Mouse (Mus musculus) bone marrow, adult 2 months (tissue): ENCODE data around the gene Cgas. TPM values are rescaled to one million over a fixed set of nuclear protein-coding genes. Genes with fewer than 3 reads are reported as not detected.

Experiments
- H3K27ac ChIP-seq: fragments of 200-500 bp; 2 replicates; pipeline ENCODE4 v1.5.1; 2012; ENCODE audit warnings: low read depth, mild to moderate bottlenecking, control low read depth, inconsistent platforms, low read length; ENCODE audit not compliant: control insufficient read depth, poor library complexity, insufficient read depth
- H3K4me1 ChIP-seq: fragments of 200-500 bp; 2 replicates; pipeline ENCODE4 v1.6.1; 2011; ENCODE audit warnings: low read length; ENCODE audit not compliant: control insufficient read depth, insufficient read depth
- H3K4me3 ChIP-seq: fragments of 200-500 bp; replicated peaks from 2 replicates; pipeline ENCODE3; 2011; ENCODE audit warnings: mild to moderate bottlenecking, low read depth, low read length, control low read depth; ENCODE audit not compliant: control insufficient read depth
- CTCF ChIP-seq: fragments of 200-500 bp; IDR thresholded peaks from 2 replicates; pipeline ENCODE4 v1.5.1; 2011; ENCODE audit warnings: low read length, control low read depth; ENCODE audit not compliant: control insufficient read depth, insufficient read depth
- POLR2A ChIP-seq: fragments of 200-500 bp; IDR thresholded peaks from 2 replicates; pipeline ENCODE4 v1.6.1; 2011; ENCODE audit warnings: low read depth, mild to moderate bottlenecking, control low read depth, low read length, borderline replicate concordance; ENCODE audit not compliant: control insufficient read depth
- WGBS: fragments of 180-500 bp; shearing (Covaris S2); methylation state at CpG from one replicate; pipeline ENCODE4 v1.1.7; 2018; 5-methylcytosine and 5-hydroxymethylcytosine counted together
- polyA plus RNA-seq: library from polyadenylated mRNA; stranded (reverse); fragments of >200 nt; gene quantifications from 2 replicates; pipeline ENCODE4 v1.2.4, GENCODE M21; 2011; ENCODE audit warnings: low replicate concordance; ENCODE audit not compliant: missing spikeins, insufficient read depth, insufficient read length

The Cgas gene
- polyA plus RNA-seq, 1 experiment = 4.7 TPM

DNA sequence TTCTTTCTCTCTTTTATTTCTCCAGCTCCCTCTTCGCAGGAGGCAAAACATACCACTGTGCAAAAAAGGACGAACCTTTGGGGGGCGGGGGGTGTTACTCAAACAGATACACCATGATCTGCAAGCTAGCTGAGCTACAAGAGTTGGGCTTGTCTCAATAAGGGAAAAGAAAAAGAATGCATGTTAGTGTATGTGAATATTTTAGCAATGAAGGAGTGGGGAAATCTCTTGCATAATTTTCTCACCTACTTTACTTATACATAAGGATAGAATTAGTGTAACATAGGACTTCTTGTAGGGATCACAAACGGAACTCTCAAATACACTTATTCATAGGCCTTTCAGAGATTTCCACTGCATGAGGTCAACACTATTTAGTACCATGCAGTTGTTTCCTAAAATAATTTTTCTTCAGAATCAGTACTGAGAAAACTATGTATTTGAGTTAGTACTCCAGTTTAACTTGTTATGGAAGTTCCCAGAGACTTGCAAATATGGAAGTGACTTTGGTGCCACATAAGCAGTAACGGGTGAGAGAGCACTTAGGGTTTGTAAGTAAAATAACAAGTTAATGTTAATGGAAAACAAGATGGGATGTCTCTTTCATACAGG is 31.8 kb upstream of the Cgas start:
- 84% methylated on average over 5 of the region's 5 CpGs for WGBS
- H3K27ac ChIP-seq = no peak overlapping the region

DNA sequence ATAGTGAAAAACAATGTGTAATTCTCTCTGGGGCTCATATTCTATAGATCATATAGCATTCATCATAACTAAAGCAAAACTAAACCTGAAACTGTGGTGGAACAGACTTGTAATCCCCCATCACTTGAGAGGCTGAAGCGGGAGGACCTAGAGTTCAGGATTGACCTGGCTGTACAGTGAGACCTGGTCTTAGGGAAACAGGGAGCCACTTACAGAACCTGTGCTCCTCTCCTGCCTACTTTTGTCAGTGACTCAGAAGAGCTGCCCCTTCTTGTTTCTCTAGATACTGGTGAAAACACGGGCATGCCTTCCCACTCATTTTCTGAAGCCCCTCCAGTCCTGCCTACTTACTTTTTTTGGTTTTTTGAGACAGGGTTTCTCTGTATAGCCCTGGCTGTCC is 31.2 kb upstream of the Cgas start:
- no peak for TF ChIP-seq POLR2A
- no peak for TF ChIP-seq CTCF
- 74% methylated on average over 2 of the region's 2 CpGs for WGBS
- Histone ChIP-seq H3K4me1 (no peaks in the 10 kb centered on the region), H3K27ac (no peak overlapping the region), H3K4me3 (no peak overlapping the region)

More for the DNA sequence above, 31.8 kb upstream of the Cgas start:
- TF ChIP-seq POLR2A (no peak), CTCF (no peak)
- Histone ChIP-seq H3K4me3 (no peak overlapping the region), H3K4me1 (no peaks in the 10 kb centered on the region)

DNA sequence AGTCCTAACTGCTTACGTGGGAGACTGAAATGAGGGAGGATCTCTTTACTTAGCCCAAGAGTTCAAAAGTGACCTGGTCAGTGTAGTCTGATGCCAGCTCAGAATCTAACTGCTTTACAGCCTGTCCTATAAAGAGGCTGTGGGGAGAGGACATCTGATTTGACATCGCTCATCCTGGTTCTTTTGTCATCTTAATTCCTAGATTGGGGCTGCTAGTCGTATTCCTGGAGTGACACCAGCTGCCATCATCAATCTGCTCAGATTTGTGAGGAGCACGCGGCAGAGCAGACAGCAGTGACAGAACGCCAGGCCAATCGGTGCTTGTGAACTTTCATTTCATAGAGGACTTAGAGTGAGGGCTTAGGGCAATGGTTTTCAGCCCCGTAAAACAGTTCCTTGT is 30.6 kb upstream of the Cgas start:
- no peak overlapping the region for H3K27ac ChIP-seq
- WGBS = 94% methylated on average over 8 of the region's 8 CpGs
- H3K4me3 ChIP-seq = no peak overlapping the region
- no peak for TF ChIP-seq POLR2A
- no peak for TF ChIP-seq CTCF
- H3K4me1 ChIP-seq = no peaks in the 10 kb centered on the region

DNA sequence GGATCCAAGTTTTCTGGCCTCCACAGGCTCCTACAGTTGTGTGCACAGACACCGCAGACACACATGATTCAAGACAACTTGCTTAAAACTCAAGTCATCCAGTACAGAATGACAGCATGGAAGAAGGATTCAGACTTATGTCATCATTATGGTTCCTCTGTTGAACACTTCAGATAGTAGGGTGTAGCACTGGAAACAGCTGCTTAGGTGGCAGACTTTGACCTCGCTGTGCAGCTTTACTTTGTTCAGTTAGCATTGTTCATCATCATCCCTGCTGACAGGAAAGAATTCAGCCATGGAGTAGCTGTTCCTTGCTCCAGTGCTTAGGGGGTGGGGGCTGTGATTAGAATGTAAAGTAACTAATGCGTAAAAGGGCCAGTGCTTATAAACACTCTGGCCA is 22.7 kb upstream of the Cgas start:
- no peak overlapping the region for H3K27ac ChIP-seq
- no peak overlapping the region for H3K4me3 ChIP-seq
- 95% methylated on average over 3 of the region's 3 CpGs for WGBS
- TF ChIP-seq CTCF (no peak), POLR2A (no peak)
- H3K4me1 ChIP-seq = no peaks in the 10 kb centered on the region; the same call in 1 of the 2 replicates

DNA sequence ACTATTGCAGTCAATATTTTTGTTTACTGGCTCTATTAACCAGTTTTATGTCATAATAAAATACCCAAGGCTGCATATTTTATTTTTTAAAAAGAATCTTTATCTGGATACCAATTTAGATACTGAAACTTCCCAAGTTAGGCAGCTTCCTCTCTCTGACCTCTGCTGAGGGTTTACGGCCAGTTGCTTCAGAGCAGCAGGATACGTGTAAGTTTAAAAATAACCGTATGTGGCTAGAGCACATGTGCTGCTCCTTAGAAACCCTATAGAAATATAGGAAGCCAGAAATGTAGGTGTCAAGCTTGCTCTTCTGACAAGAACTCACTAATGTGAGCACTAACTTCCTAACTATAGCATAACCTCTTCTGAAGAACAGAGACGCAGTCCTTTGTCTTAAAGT is 20.3 kb upstream of the Cgas start:
- Histone ChIP-seq H3K4me3 (no peak overlapping the region), H3K27ac (no peak overlapping the region), H3K4me1 (no peaks in the 10 kb centered on the region; the same call in none of the 2 replicates)
- 44% methylated on average over 4 of the region's 4 CpGs for WGBS
- TF ChIP-seq CTCF (no peak), POLR2A (no peak)

DNA sequence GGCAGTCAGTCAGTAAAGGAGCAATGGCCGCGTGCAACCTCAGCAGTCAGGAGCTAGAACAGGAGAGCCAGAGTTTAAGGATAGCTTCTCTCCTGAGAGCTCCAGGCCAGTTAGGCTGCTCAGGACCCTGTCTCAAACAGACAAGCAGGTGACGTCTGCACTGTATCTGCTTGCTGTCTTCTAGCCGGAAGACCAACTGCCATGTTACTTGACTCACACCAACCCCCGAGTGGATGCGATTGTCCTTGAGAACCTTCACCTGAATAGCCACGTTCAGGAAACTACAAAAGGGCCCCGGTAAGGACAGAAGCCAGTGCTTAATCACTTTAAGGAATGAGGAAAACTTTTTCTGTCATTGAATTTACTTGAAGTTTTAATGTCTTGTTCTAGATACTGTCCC is 14.0 kb upstream of the Cgas start:
- no peaks in the 10 kb centered on the region; the same call in none of the 2 replicates for H3K4me1 ChIP-seq
- WGBS = 92% methylated on average over 8 of the region's 8 CpGs
- H3K27ac ChIP-seq = no peak overlapping the region
- no peak overlapping the region for H3K4me3 ChIP-seq
- TF ChIP-seq CTCF (no peak), POLR2A (no peak)

DNA sequence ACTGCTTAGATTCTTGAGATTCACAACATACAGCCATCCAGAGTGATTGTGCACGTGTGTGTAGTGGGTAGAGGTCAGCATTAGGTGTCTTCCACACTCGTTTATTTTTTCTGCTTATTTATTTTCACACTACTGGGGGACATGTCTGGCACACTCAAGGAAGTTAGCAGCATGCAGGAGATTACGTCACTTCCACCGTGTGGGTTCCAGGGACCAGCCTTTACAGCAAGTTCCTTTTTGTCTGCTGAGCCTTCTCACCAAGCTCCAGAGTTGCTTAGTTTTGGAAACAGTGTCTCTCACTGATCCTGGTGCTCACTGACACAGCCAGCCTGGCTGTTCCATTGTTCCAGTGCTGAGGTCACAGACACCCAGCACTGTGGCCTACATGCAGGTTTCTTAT is 8.3 kb upstream of the Cgas start:
- Histone ChIP-seq H3K27ac (peak overlapping the region; percentile 83), H3K4me3 (no peak overlapping the region), H3K4me1 (peaks cover 5% of the 10 kb centered on the region; the same call in 1 of the 2 replicates)
- WGBS = 16% methylated on average over 4 of the region's 4 CpGs
- TF ChIP-seq CTCF = no peak
- TF ChIP-seq POLR2A = no peak

DNA sequence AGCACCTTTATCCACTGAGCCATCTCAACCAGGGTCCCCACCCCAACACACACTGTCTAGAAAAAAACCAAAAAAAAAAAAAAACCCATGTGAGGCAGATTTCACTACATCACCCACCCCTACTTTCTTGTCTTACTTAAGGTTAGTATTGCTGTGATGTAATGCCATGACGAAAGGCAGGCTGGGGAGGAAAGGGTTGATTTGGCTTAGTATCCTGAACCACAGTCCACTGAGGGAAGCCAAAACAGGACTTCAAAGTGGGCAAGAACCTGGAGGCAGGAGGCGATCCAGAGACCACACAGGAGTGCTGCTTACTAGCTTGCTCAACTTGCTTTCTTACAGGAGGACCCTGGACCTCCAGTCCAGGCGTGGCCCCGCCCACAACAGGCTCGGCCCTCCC is 7.4 kb upstream of the Cgas start:
- Histone ChIP-seq H3K4me3 (no peak overlapping the region), H3K27ac (peak overlapping the region; percentile 75), H3K4me1 (peaks cover 5% of the 10 kb centered on the region; the same call in 1 of the 2 replicates)
- WGBS = 53% methylated on average over 5 of the region's 5 CpGs
- no peak for TF ChIP-seq CTCF
- no peak for TF ChIP-seq POLR2A
